Mouse (Mus musculus): ENCODE data around the gene Tmem136. TPM values are rescaled to one million over a fixed set of nuclear protein-coding genes. Genes with fewer than 3 reads are reported as not detected.

Tmem136 gene
- 1.6 and 2.5 TPM in 2 replicates for polyA plus RNA-seq (2012; ENCODE audit: insufficient read depth, insufficient read length, missing spikeins)

GRCm38 (mm10) chr9:43116134-43116996, at the start of gene Tmem136:
Tmem136 (minus strand) TSS chr9:43116570.
- Histone ChIP-seq H3K4me3 (ENCODE audit: insufficient read depth, low read depth, low read length) (peak within 1 kb of the TSS; percentile 68), H3K27ac (replicated peaks; ENCODE audit: low read depth, low read length) (peak within 1 kb of the TSS; percentile 57), H3K4me1 (ENCODE audit: control insufficient read depth, insufficient read depth, insufficient read length, low read length) (peaks cover 4% of the 10 kb centered on the region; the same call in 1 of the 2 replicates)

- no peak overlapping the region for H3K4me3 ChIP-seq (ENCODE audit: insufficient read depth, low read depth, low read length)
- no peak overlapping the region for H3K27ac ChIP-seq (replicated peaks; ENCODE audit: low read depth, low read length)
- no peaks in the 10 kb centered on the region for H3K4me1 ChIP-seq (ENCODE audit: control insufficient read depth, insufficient read depth, insufficient read length, low read length)
These were observed 39.6 kb upstream of the Tmem136 start for GRCm38 (mm10) chr9:43155960-43156359.

GRCm38 (mm10) chr9:43151779-43152178, 35.4 kb upstream of the Tmem136 start:
- no peak overlapping the region for H3K4me3 ChIP-seq (ENCODE audit: insufficient read depth, low read depth, low read length)
- H3K27ac ChIP-seq (replicated peaks; ENCODE audit: low read depth, low read length) = no peak overlapping the region

GRCm38 (mm10) chr9:43150957-43151356, 34.6 kb upstream of the Tmem136 start:
- H3K4me3 ChIP-seq (ENCODE audit: insufficient read depth, low read depth, low read length) = no peak overlapping the region
- H3K4me1 ChIP-seq (ENCODE audit: control insufficient read depth, insufficient read depth, insufficient read length, low read length) = no peaks in the 10 kb centered on the region; the same call in 1 of the 2 replicates
- no peak overlapping the region for H3K27ac ChIP-seq (replicated peaks; ENCODE audit: low read depth, low read length)

More at GRCm38 (mm10) chr9:43151779-43152178, 35.4 kb upstream of the Tmem136 start:
- H3K4me1 ChIP-seq (ENCODE audit: control insufficient read depth, insufficient read depth, insufficient read length, low read length) = no peaks in the 10 kb centered on the region; the same call in 1 of the 2 replicates

GRCm38 (mm10) chr9:43150075-43150474, 33.7 kb upstream of the Tmem136 start:
- no peak overlapping the region for H3K27ac ChIP-seq (replicated peaks; ENCODE audit: low read depth, low read length)
- no peak overlapping the region for H3K4me3 ChIP-seq (ENCODE audit: insufficient read depth, low read depth, low read length)
- H3K4me1 ChIP-seq (ENCODE audit: control insufficient read depth, insufficient read depth, insufficient read length, low read length) = no peaks in the 10 kb centered on the region; the same call in 1 of the 2 replicates

- H3K4me3 ChIP-seq (ENCODE audit: insufficient read depth, low read depth, low read length) = no peak overlapping the region
- no peaks in the 10 kb centered on the region; the same call in 1 of the 2 replicates for H3K4me1 ChIP-seq (ENCODE audit: control insufficient read depth, insufficient read depth, insufficient read length, low read length)
- H3K27ac ChIP-seq (replicated peaks; ENCODE audit: low read depth, low read length) = no peak overlapping the region
These were observed 33.1 kb upstream of the Tmem136 start for GRCm38 (mm10) chr9:43149498-43149897.

- H3K4me3 ChIP-seq (ENCODE audit: insufficient read depth, low read depth, low read length) = no peak overlapping the region
- H3K4me1 ChIP-seq (ENCODE audit: control insufficient read depth, insufficient read depth, insufficient read length, low read length) = no peaks in the 10 kb centered on the region
- H3K27ac ChIP-seq (replicated peaks; ENCODE audit: low read depth, low read length) = no peak overlapping the region
These were observed 28.8 kb upstream of the Tmem136 start for GRCm38 (mm10) chr9:43145196-43145595.

GRCm38 (mm10) chr9:43144206-43144810, 27.9 kb upstream of the Tmem136 start:
- H3K4me3 ChIP-seq (ENCODE audit: insufficient read depth, low read depth, low read length) = no peak overlapping the region
- no peaks in the 10 kb centered on the region for H3K4me1 ChIP-seq (ENCODE audit: control insufficient read depth, insufficient read depth, insufficient read length, low read length)
- no peak overlapping the region for H3K27ac ChIP-seq (replicated peaks; ENCODE audit: low read depth, low read length)

- H3K27ac ChIP-seq (replicated peaks; ENCODE audit: low read depth, low read length) = no peak overlapping the region
- no peaks in the 10 kb centered on the region for H3K4me1 ChIP-seq (ENCODE audit: control insufficient read depth, insufficient read depth, insufficient read length, low read length)
- no peak overlapping the region for H3K4me3 ChIP-seq (ENCODE audit: insufficient read depth, low read depth, low read length)
These were observed 25.5 kb upstream of the Tmem136 start for GRCm38 (mm10) chr9:43141839-43142238.

- H3K4me3 ChIP-seq (ENCODE audit: insufficient read depth, low read depth, low read length) = no peak overlapping the region
- H3K27ac ChIP-seq (replicated peaks; ENCODE audit: low read depth, low read length) = no peak overlapping the region
- H3K4me1 ChIP-seq (ENCODE audit: control insufficient read depth, insufficient read depth, insufficient read length, low read length) = no peaks in the 10 kb centered on the region
These were observed 17.2 kb upstream of the Tmem136 start for GRCm38 (mm10) chr9:43133525-43133924.

- Histone ChIP-seq H3K4me1 (ENCODE audit: control insufficient read depth, insufficient read depth, insufficient read length, low read length) (peaks cover 1% of the 10 kb centered on the region; the same call in 1 of the 2 replicates), H3K27ac (replicated peaks; ENCODE audit: low read depth, low read length) (no peak overlapping the region)
These were observed 16.0 kb upstream of the Tmem136 start for GRCm38 (mm10) chr9:43132380-43132779.

GRCm38 (mm10) chr9:43131940-43132339, 15.6 kb upstream of the Tmem136 start:
- Histone ChIP-seq H3K27ac (replicated peaks; ENCODE audit: low read depth, low read length) (no peak overlapping the region), H3K4me1 (ENCODE audit: control insufficient read depth, insufficient read depth, insufficient read length, low read length) (peaks cover 2% of the 10 kb centered on the region; the same call in 1 of the 2 replicates), H3K4me3 (ENCODE audit: insufficient read depth, low read depth, low read length) (no peak overlapping the region)

More at GRCm38 (mm10) chr9:43132380-43132779, 16.0 kb upstream of the Tmem136 start:
- H3K4me3 ChIP-seq (ENCODE audit: insufficient read depth, low read depth, low read length) = no peak overlapping the region

GRCm38 (mm10) chr9:43130684-43131083, 14.3 kb upstream of the Tmem136 start:
- H3K4me3 ChIP-seq (ENCODE audit: insufficient read depth, low read depth, low read length) = no peak overlapping the region
- peaks cover 6% of the 10 kb centered on the region; the same call in 1 of the 2 replicates for H3K4me1 ChIP-seq (ENCODE audit: control insufficient read depth, insufficient read depth, insufficient read length, low read length)
- no peak overlapping the region for H3K27ac ChIP-seq (replicated peaks; ENCODE audit: low read depth, low read length)

- Histone ChIP-seq H3K27ac (replicated peaks; ENCODE audit: low read depth, low read length) (peak overlapping the region; percentile 70), H3K4me1 (ENCODE audit: control insufficient read depth, insufficient read depth, insufficient read length, low read length) (peaks cover 6% of the 10 kb centered on the region; the same call in 1 of the 2 replicates), H3K4me3 (ENCODE audit: insufficient read depth, low read depth, low read length) (no peak overlapping the region)
These were observed 10.9 kb upstream of the Tmem136 start for GRCm38 (mm10) chr9:43127101-43127787.

GRCm38 (mm10) chr9:43122379-43122778, 6.0 kb upstream of the Tmem136 start:
- peaks cover 4% of the 10 kb centered on the region; the same call in 1 of the 2 replicates for H3K4me1 ChIP-seq (ENCODE audit: control insufficient read depth, insufficient read depth, insufficient read length, low read length)
- no peak overlapping the region for H3K4me3 ChIP-seq (ENCODE audit: insufficient read depth, low read depth, low read length)
- H3K27ac ChIP-seq (replicated peaks; ENCODE audit: low read depth, low read length) = no peak overlapping the region

Measured in brown adipose tissue, adult 24 weeks (tissue).